Mouse (Mus musculus) olfactory bulb, adult 2 months (tissue): ENCODE data around the gene Mfsd10.

Source experiments
- CTCF ChIP-seq: fragments of 200-500 bp; IDR thresholded peaks from 2 replicates; pipeline ENCODE4 v1.5.1; 2012; ENCODE audit warnings: low read depth, mild to moderate bottlenecking, low read length, moderate library complexity; ENCODE audit not compliant: insufficient read depth
- POLR2A ChIP-seq: fragments of 200-500 bp; IDR thresholded peaks from 2 replicates; pipeline ENCODE4 v1.6.1; 2012; ENCODE audit warnings: mild to moderate bottlenecking, low read depth, low read length, moderate library complexity; ENCODE audit not compliant: insufficient read depth

DNA sequence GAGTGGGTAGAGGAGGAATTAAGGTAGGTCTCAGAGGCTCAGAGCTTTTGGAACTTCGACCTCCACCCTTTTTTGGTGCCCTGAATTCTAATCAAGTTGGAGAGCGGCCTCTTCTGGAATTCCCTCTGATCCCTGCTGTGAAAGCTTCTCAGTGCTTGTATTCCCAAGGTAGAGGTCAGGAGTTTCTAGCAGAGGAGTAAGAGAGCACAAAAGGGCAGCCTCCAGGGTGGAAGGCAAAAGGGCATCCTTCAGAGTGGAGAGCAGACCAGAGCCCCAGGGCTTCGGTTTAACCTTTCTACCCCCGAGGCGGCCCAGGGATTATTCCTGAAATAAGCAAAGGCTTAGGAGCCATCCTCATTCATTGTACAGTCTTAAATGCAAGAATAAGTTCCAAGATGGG is 47.0 kb downstream of the Mfsd10 start:
- no peak for TF ChIP-seq POLR2A
- no peak for TF ChIP-seq CTCF
